Mouse (Mus musculus) olfactory bulb, adult 2 months (tissue): ENCODE data around the gene Fignl2.

ENCODE experiments used
- CTCF ChIP-seq: fragments of 200-500 bp; IDR thresholded peaks from 2 replicates; pipeline ENCODE4 v1.5.1; 2012; ENCODE audit warnings: low read depth, mild to moderate bottlenecking, low read length, moderate library complexity; ENCODE audit not compliant: insufficient read depth
- POLR2A ChIP-seq: fragments of 200-500 bp; IDR thresholded peaks from 2 replicates; pipeline ENCODE4 v1.6.1; 2012; ENCODE audit warnings: mild to moderate bottlenecking, low read depth, low read length, moderate library complexity; ENCODE audit not compliant: insufficient read depth

- TF ChIP-seq POLR2A (no peak), CTCF (no peak)
Measured at GRCm38 (mm10) chr15:101077001-101077812, 1.2 kb downstream of the Fignl2 start.
